ENCODE assay signal across 10 mouse cellular contexts in the genomic region with DNA sequence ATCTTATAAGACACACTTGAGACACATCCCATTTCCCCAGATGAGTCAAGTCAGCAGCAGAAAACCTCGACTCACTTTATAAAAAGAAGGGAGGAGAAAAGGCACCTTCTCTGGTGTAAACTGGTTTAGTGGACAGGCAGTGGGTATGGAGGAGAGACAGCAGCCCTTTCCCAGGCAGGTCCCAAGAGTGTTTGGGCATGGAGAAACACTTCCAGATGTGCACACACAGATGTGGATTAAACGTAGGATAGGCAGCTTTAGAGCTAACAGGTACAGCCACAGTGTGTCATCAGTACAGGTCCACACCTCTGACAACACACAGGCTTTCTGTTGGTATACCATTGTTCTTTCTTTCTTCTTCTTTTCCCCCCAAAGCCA. TPM values are rescaled to one million over a fixed set of nuclear protein-coding genes. Genes with fewer than 3 reads are reported as not detected.
DNase-seq lines count a peak whose midpoint lies in the region; ATAC-seq and TF ChIP-seq lines count a peak whose summit lies in the region.
"Had no signal": no experiment of that assay in that cellular context is flagged by ENCODE, and none has a peak within 500 bp of the region (broad histone marks: within the 10 kb centered on the region; RNA-seq: fewer than 3 reads in every experiment).

No protein-coding gene starts in this region.

- no peak for ATAC-seq in embryonic facial prominence, embryonic 12.5 days (ENCODE audit: insufficient number of reproducible peaks, insufficient read depth, low FRiP score, low TSS enrichment)
- ATAC-seq in forebrain, embryonic 12.5 days (ENCODE audit: low FRiP score) = no peak; the same call in 1 of the 2 replicates

- DNase-seq in limb, embryonic 10.5 days (ENCODE audit: low spot score) = no peak
- DNase-seq in cerebellum, adult 2 months = no peak
- DNase-seq in kidney, adult 18-20 months = no peak
- no peak for DNase-seq in right cerebral cortex, postnatal 25 days
- DNase-seq in gastrocnemius, postnatal 36 days = no peak
- DNase-seq: heart, postnatal 14 days had no signal

- H3K27ac ChIP-seq in embryonic facial prominence, embryonic 12.5 days = peak overlapping the region; percentile 50
- peak overlapping the region; percentile 80 for H3K27ac ChIP-seq in forebrain, embryonic 12.5 days
- peak overlapping the region; percentile 72 for H3K27ac ChIP-seq in limb, embryonic 10.5 days
- H3K27ac ChIP-seq in cerebellum, adult 2 months (ENCODE audit: insufficient read depth, low read length) = no peak overlapping the region
- H3K27ac ChIP-seq: lung, embryonic 15.5 days had no signal

- no peak for TF ChIP-seq CTCF in cerebellum, adult 2 months (IDR thresholded peaks at IDR 0.05; ENCODE audit: borderline replicate concordance, insufficient read depth, low read depth, low read length)

- no peaks in the 10 kb centered on the region for H3K9me3 ChIP-seq in embryonic facial prominence, embryonic 12.5 days
- H3K9me3 ChIP-seq in forebrain, embryonic 12.5 days = 0 out of 2 replicates have a peak, but pooled peaks cover 6% of the 10 kb centered on the region
- H3K9me3 ChIP-seq in limb, embryonic 10.5 days (replicated peaks) = no peaks in the 10 kb centered on the region
- H3K9me3 ChIP-seq: lung, embryonic 15.5 days had no signal

- no peak overlapping the region for H3K9ac ChIP-seq in embryonic facial prominence, embryonic 12.5 days
- peak overlapping the region; percentile 25; the same call in 1 of the 2 replicates for H3K9ac ChIP-seq in forebrain, embryonic 12.5 days
- H3K9ac ChIP-seq: lung, embryonic 15.5 days had no signal

- H3K4me3 ChIP-seq in embryonic facial prominence, embryonic 12.5 days = peak overlapping the region; percentile 13; the same call in 1 of the 2 replicates
- no peak overlapping the region for H3K4me3 ChIP-seq in forebrain, embryonic 12.5 days (replicated peaks)
- H3K4me3 ChIP-seq in limb, embryonic 10.5 days = no peak overlapping the region
- no peak overlapping the region for H3K4me3 ChIP-seq in myocyte
- H3K4me3 ChIP-seq in cerebellum, adult 2 months (replicated peaks; ENCODE audit: insufficient read depth, low read depth, low read length) = no peak overlapping the region
- H3K4me3 ChIP-seq: lung, embryonic 15.5 days had no signal

- no peaks in the 10 kb centered on the region for H3K36me3 ChIP-seq in embryonic facial prominence, embryonic 12.5 days
- H3K36me3 ChIP-seq in forebrain, embryonic 12.5 days (replicated peaks) = no peaks in the 10 kb centered on the region
- no peaks in the 10 kb centered on the region for H3K36me3 ChIP-seq in limb, embryonic 10.5 days
- H3K36me3 ChIP-seq in myocyte (ENCODE audit: control insufficient read depth, insufficient read depth) = no peaks in the 10 kb centered on the region
- H3K36me3 ChIP-seq: lung, embryonic 15.5 days had no signal

- no peak for TF ChIP-seq POLR2A in myocyte (IDR thresholded peaks at IDR 0.05; ENCODE audit: insufficient read length, low read depth)
- TF ChIP-seq POLR2A in cerebellum, adult 2 months (IDR thresholded peaks at IDR 0.05; ENCODE audit: borderline replicate concordance, insufficient read depth, low read length) = no peak

- H3ac ChIP-seq in myocyte (ENCODE audit: control insufficient read depth, insufficient read length) = no peak overlapping the region

- H3K79me2 ChIP-seq in myocyte (ENCODE audit: control insufficient read depth, insufficient read depth) = no peaks in the 10 kb centered on the region

- peaks cover 33% of the 10 kb centered on the region for H3K4me1 ChIP-seq in embryonic facial prominence, embryonic 12.5 days
- H3K4me1 ChIP-seq in forebrain, embryonic 12.5 days = peaks cover 43% of the 10 kb centered on the region
- H3K4me1 ChIP-seq in limb, embryonic 10.5 days = peaks cover 56% of the 10 kb centered on the region
- H3K4me1 ChIP-seq in cerebellum, adult 2 months (ENCODE audit: control insufficient read depth, insufficient read depth, low read length) = no peaks in the 10 kb centered on the region

- no peaks in the 10 kb centered on the region for H3K27me3 ChIP-seq in embryonic facial prominence, embryonic 12.5 days
- peaks cover 32% of the 10 kb centered on the region for H3K27me3 ChIP-seq in forebrain, embryonic 12.5 days
- H3K27me3 ChIP-seq in limb, embryonic 10.5 days (ENCODE audit: low read depth, poor library complexity, severe bottlenecking) = no peaks in the 10 kb centered on the region
- no peaks in the 10 kb centered on the region for H3K27me3 ChIP-seq in myocyte (ENCODE audit: control insufficient read depth, insufficient read depth, insufficient read length)
- peaks cover 2% of the 10 kb centered on the region; the same call in 1 of the 2 replicates for H3K27me3 ChIP-seq in cerebellum, adult 2 months (ENCODE audit: control insufficient read depth, insufficient read depth, low read length)

- 17% methylated on average over 2 of the region's 2 CpGs for WGBS in embryonic facial prominence, embryonic 12.5 days
- WGBS in forebrain, embryonic 12.5 days = 57% methylated on average over 2 of the region's 2 CpGs
- 41% methylated on average over 2 of the region's 2 CpGs for WGBS in limb, embryonic 10.5 days
- WGBS in cerebellum, adult 2 months = 71% methylated on average over 2 of the region's 2 CpGs

- intact Hi-C loops in gastrocnemius, postnatal 36 days (cut with DNase I) = loop anchor here (5.0 kb wide), 1 partner anchor 83 kb away; no protein-coding TSS in a partner anchor

- H3K4me2 ChIP-seq in embryonic facial prominence, embryonic 12.5 days (replicated peaks) = peak overlapping the region; percentile 35
- H3K4me2 ChIP-seq in forebrain, embryonic 12.5 days = peak overlapping the region; percentile 47; the same call in 1 of the 2 replicates
- H3K4me2 ChIP-seq in myocyte (ENCODE audit: low read depth) = peak overlapping the region; percentile 38

TF ChIP-seq in myocyte, 11 proteins besides CTCF, POLR2A, EP300 and RAD21:
- TF ChIP-seq MYOG (IDR thresholded peaks at IDR 0.05; ENCODE audit: control insufficient read depth in 1 of 3, insufficient read depth in 1 of 3, insufficient read length in 2 of 3, low read depth in 2 of 3) (no peak), POLR2AphosphoS2 (IDR thresholded peaks at IDR 0.05; ENCODE audit: insufficient read length, low read depth) (no peak), E2F4 (IDR thresholded peaks at IDR 0.05; ENCODE audit: insufficient read depth) (no peak), MYOD1 (IDR thresholded peaks at IDR 0.05; ENCODE audit: control insufficient read depth in 1 of 3, insufficient read length in 2 of 3, low read depth in 2 of 3) (no peak), MAX (IDR thresholded peaks at IDR 0.05; ENCODE audit: low read depth) (no peak), REST (IDR thresholded peaks at IDR 0.05; ENCODE audit: insufficient read depth, insufficient read length) (no peak), SRF (IDR thresholded peaks at IDR 0.05; ENCODE audit: control insufficient read depth, insufficient read length, low read depth) (no peak), TCF12 (IDR thresholded peaks at IDR 0.05; ENCODE audit: insufficient read depth, poor library complexity, severe bottlenecking) (no peak), TCF3 (IDR thresholded peaks at IDR 0.05; ENCODE audit: insufficient read length, low read depth) (no peak), USF1 (IDR thresholded peaks at IDR 0.05; ENCODE audit: low read depth) (no peak), CEBPB (IDR thresholded peaks at IDR 0.05; ENCODE audit: insufficient read depth, poor library complexity, severe bottlenecking) (no peak)

RNA-seq across cellular contexts. Expression of a gene that starts 0.4 kb away (rescaled TPM):
- polyA plus RNA-seq in embryonic facial prominence, embryonic 12.5 days (2016; fragmentation: Nextera tagmentation; extraction: Ambion mirVana) = 0.37 and 1.1 TPM in 2 replicates
- polyA plus RNA-seq in forebrain, embryonic 12.5 days (2016; fragmentation: Nextera tagmentation; extraction: Ambion mirVana) = 2.9 and 3.0 TPM in 2 replicates
- 0.13 and 0.16 TPM in 2 replicates for polyA plus RNA-seq in limb, embryonic 10.5 days (2016; fragmentation: Nextera tagmentation; extraction: Ambion mirVana)
- polyA plus RNA-seq in myocyte (2012; fragmentation: generic; extraction: Trizol) = 5.7 TPM
- polyA plus RNA-seq in cerebellum, adult 2 months (2012; rRNA removed) = 0.82 and 0.98 TPM in 2 replicates
- total RNA-seq in gastrocnemius, postnatal 36 days (2021) = 1 to 10 TPM in 1 of 2 experiments, under 1 TPM in 1; 0.94 to 1.3 TPM
